Mouse (Mus musculus) C2C12 (cell line): ENCODE measurements around the gene Dcdc2a. TPM values are rescaled to one million over a fixed set of nuclear protein-coding genes. Genes with fewer than 3 reads are reported as not detected.

Source experiments
- H3K27me3 ChIP-seq: one replicate; pipeline ENCODE4 v1.6.1; 2011; ENCODE audit not compliant: control insufficient read depth, insufficient read depth, insufficient read length
- H3K36me3 ChIP-seq: one replicate; pipeline ENCODE4 v1.6.1; 2011; ENCODE audit not compliant: control insufficient read depth, insufficient read depth
- H3K4me3 ChIP-seq: one replicate; pipeline ENCODE4 v1.5.1; 2011; ENCODE audit warnings: mild to moderate bottlenecking, control low read depth; ENCODE audit not compliant: poor library complexity, insufficient read depth, severe bottlenecking
- H3K79me2 ChIP-seq: one replicate; pipeline ENCODE4 v1.6.1; 2011; ENCODE audit not compliant: control insufficient read depth, insufficient read depth
- H3K79me3 ChIP-seq: one replicate; pipeline ENCODE4 v1.6.1; 2011; ENCODE audit warnings: low read depth, control low read depth
- H3ac ChIP-seq: one replicate; pipeline ENCODE3; 2011; ENCODE audit warnings: low read depth; ENCODE audit not compliant: control insufficient read depth, insufficient read length
- CEBPB ChIP-seq: IDR thresholded peaks from one replicate; pipeline ENCODE4 v1.6.1; 2011; ENCODE audit warnings: low read depth, mild to moderate bottlenecking, control low read depth, moderate library complexity
- CTCF ChIP-seq: IDR thresholded peaks from one replicate; pipeline ENCODE4 v1.5.1; 2011; ENCODE audit not compliant: control insufficient read depth, insufficient read depth, insufficient read length
- FOSL1 ChIP-seq: IDR thresholded peaks from one replicate; pipeline ENCODE4 v1.8.0; 2011; ENCODE audit warnings: mild to moderate bottlenecking, low read length; ENCODE audit not compliant: poor library complexity, insufficient read depth, severe bottlenecking
- MAX ChIP-seq: IDR thresholded peaks from one replicate; pipeline ENCODE4 v1.6.1; 2011; ENCODE audit warnings: mild to moderate bottlenecking, control low read depth
- MYOD1 ChIP-seq: IDR thresholded peaks from one replicate; pipeline ENCODE4 v1.6.1; 2011; ENCODE audit warnings: low read depth; ENCODE audit not compliant: control insufficient read depth, insufficient read length
- MYOG ChIP-seq: IDR thresholded peaks from one replicate; pipeline ENCODE4 v1.6.1; 2011; ENCODE audit not compliant: control insufficient read depth, insufficient read length; ENCODE audit errors: extremely low read depth
- USF1 ChIP-seq: IDR thresholded peaks from one replicate; pipeline ENCODE4 v1.6.1; 2011; ENCODE audit warnings: low read depth, mild to moderate bottlenecking, control low read depth, moderate library complexity
- polyA plus RNA-seq: library from polyadenylated mRNA; unstranded; fragments of >200 nt; fragmentation: generic; extraction: Trizol; gene quantifications from one replicate; pipeline ENCODE4 v1.2.1, GENCODE M21; 2012; ENCODE audit warnings: missing spikeins

The Dcdc2a gene
- polyA plus RNA-seq, 1 experiment, result not detected

- TF ChIP-seq USF1 (no peak), FOSL1 (no peak), MYOD1 (no peak), CEBPB (no peak), MAX (no peak), MYOG (no peak), CTCF (no peak)
- H3K79me3 ChIP-seq, result no peaks in the 10 kb centered on the region
- no peaks in the 10 kb centered on the region for H3K36me3 ChIP-seq
- no peaks in the 10 kb centered on the region for H3K79me2 ChIP-seq
- H3K27me3 ChIP-seq, result no peaks in the 10 kb centered on the region
- no peak overlapping the region for H3K4me3 ChIP-seq
- no peak overlapping the region for H3ac ChIP-seq
Observed at GRCm38 (mm10) chr13:25218394-25218793, 162.6 kb downstream of the Dcdc2a start.

- H3ac ChIP-seq, result no peak overlapping the region
- H3K27me3 ChIP-seq, result no peaks in the 10 kb centered on the region
- H3K4me3 ChIP-seq, result no peak overlapping the region
- no peaks in the 10 kb centered on the region for H3K79me3 ChIP-seq
- H3K79me2 ChIP-seq, result no peaks in the 10 kb centered on the region
- TF ChIP-seq FOSL1 (no peak), MYOD1 (no peak), MYOG (no peak), CTCF (no peak), MAX (no peak), USF1 (no peak), CEBPB (no peak)
- H3K36me3 ChIP-seq, result no peaks in the 10 kb centered on the region
Observed at GRCm38 (mm10) chr13:25220186-25220787, 164.5 kb downstream of the Dcdc2a start.

DNA sequence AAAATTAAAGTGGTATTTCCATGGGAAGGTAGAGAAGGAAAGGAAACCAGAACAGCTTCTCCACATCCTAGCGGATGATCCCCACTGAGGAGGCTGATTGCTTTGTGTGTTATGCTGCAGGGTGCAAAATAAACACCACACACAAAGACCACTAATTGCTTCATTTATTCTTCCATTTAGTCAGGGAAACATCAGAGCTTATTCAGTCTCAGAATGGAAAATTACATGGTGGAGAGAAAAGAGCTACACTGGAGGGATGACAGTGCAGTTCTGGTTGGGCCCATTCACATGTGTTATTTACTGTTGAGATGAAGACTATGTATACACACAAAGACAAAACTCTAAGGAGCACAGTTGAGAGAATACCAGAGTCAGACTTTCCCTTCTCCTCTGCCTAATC lies 196.1 kb downstream of the Dcdc2a start:
- no peak overlapping the region for H3K4me3 ChIP-seq
- no peaks in the 10 kb centered on the region for H3K27me3 ChIP-seq
- H3ac ChIP-seq, result no peak overlapping the region
- TF ChIP-seq USF1 (no peak), MYOD1 (no peak), MAX (no peak), MYOG (no peak), CEBPB (no peak), FOSL1 (no peak), CTCF (no peak)
- H3K36me3 ChIP-seq, result no peaks in the 10 kb centered on the region
- no peaks in the 10 kb centered on the region for H3K79me3 ChIP-seq
- H3K79me2 ChIP-seq, result no peaks in the 10 kb centered on the region

DNA sequence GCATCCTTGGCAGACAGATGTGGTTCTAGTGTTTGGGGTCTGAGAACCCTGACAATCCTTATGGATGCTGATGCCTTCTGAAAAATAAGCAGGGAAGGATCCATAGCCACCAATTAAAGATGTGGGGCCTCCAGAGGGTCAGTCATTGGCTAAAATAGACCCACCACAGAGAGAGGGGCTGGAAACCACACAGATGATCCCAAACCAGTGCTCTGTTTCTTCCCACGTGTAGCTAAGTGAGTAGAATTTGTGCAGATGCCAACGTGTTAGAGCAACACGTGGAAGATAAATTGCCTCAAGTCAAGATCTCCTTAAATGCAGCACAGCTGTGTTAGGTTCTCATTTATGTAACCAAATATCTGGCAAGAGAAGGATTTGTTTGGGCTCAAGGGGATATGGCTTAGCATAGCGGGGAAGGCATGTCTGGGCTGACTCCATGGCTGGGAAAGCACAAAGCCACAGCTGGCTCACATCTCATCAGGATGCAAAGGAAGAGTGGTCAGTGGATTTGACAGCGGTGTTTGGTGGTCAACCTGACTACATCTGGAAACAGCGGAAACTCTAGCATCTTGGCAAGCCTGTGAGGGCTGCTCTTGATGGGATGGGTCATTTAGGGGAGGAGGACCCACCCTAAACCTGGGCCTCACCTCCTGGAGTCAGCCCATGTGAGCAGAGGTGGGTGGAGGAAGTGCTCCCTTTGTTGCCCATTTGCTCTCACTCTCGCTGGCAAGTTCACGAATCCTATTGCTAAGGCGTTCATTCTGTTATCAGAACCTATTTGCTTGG lies 198.9 kb downstream of the Dcdc2a start:
- TF ChIP-seq MAX, result no peak
- no peak for TF ChIP-seq CTCF
- TF ChIP-seq FOSL1, result no peak
- no peak for TF ChIP-seq MYOD1
- no peak for TF ChIP-seq USF1
- no peak for TF ChIP-seq MYOG
- no peak for TF ChIP-seq CEBPB
- no peaks in the 10 kb centered on the region for H3K79me3 ChIP-seq
- H3K36me3 ChIP-seq, result no peaks in the 10 kb centered on the region

GRCm38 (mm10) chr13:25257608-25258007 lies 201.8 kb downstream of the Dcdc2a start:
- Histone ChIP-seq H3K79me2 (no peaks in the 10 kb centered on the region), H3K27me3 (no peaks in the 10 kb centered on the region), H3K79me3 (no peaks in the 10 kb centered on the region), H3K36me3 (no peaks in the 10 kb centered on the region), H3ac (no peak overlapping the region), H3K4me3 (no peak overlapping the region)
- TF ChIP-seq MYOG (no peak), MAX (no peak), CTCF (no peak), CEBPB (no peak), USF1 (no peak), FOSL1 (no peak), MYOD1 (no peak)

More for the DNA sequence above, 198.9 kb downstream of the Dcdc2a start:
- Histone ChIP-seq H3K27me3 (no peaks in the 10 kb centered on the region), H3ac (no peak overlapping the region), H3K4me3 (no peak overlapping the region), H3K79me2 (no peaks in the 10 kb centered on the region)

Other genes with a start within 250 kb of the Dcdc2a start
- gene Acot13, start 224.5 kb upstream of the Dcdc2a start, polyA plus RNA-seq, result 44.4 TPM
- 10.5 TPM for gene Tdp2, start 224.3 kb upstream of the Dcdc2a start, polyA plus RNA-seq
- 0.02 TPM for gene D130043K22Rik, start 210.9 kb upstream of the Dcdc2a start, polyA plus RNA-seq
- gene Aldh5a1, start 118.3 kb upstream of the Dcdc2a start, polyA plus RNA-seq, result 1.1 TPM
- 0.02 TPM for gene Gpld1, start 112.9 kb upstream of the Dcdc2a start, polyA plus RNA-seq
- 9.5 TPM for gene Mrs2, start 35.6 kb upstream of the Dcdc2a start, polyA plus RNA-seq
- not detected for gene Nrsn1, start 214.5 kb downstream of the Dcdc2a start, polyA plus RNA-seq